Mouse (Mus musculus) adrenal gland, postnatal 36 days (tissue): Measurements from ENCODE around the gene Zdhhc24. TPM values are rescaled to one million over a fixed set of nuclear protein-coding genes. Genes with fewer than 3 reads are reported as not detected.

ENCODE experiments used
- total RNA-seq, 2 experiments: library from RNA; stranded (reverse); gene quantifications; 2 replicates each; pipeline ENCODE4 v1.2.3; 2021

Zdhhc24 gene
- total RNA-seq, 2 experiments from 2014 or later = 21.3 to 21.9 TPM

Other genes starting within 250 kb of the Zdhhc24 start
- gene Gm960, start 180.0 kb upstream of the Zdhhc24 start, total RNA-seq = under 1 TPM in 1 of 2 experiments, not detected in 1; 0.13 TPM
- gene Sptbn2, start 167.5 kb upstream of the Zdhhc24 start, total RNA-seq = under 1 TPM; 0.49 to 0.53 TPM
- gene Rbm4b, start 122.2 kb upstream of the Zdhhc24 start, total RNA-seq = 10 to 100 TPM; 16.4 to 17.1 TPM
- 10 to 100 TPM; 57.6 to 68.1 TPM for gene Rbm4, start 84.8 kb upstream of the Zdhhc24 start, total RNA-seq
- gene Gm21992, start 67.1 kb upstream of the Zdhhc24 start, total RNA-seq = 10 to 100 TPM; 24.5 to 25.1 TPM
- 10 to 100 TPM; 48.7 to 60.3 TPM for gene Rbm14, start 67.0 kb upstream of the Zdhhc24 start, total RNA-seq
- 100 to 1,000 TPM; 112 to 121 TPM for gene Ccs, start 39.3 kb upstream of the Zdhhc24 start, total RNA-seq
- under 1 TPM in 1 of 2 experiments, not detected in 1; 0.20 TPM for gene Ccdc87, start 39.3 kb upstream of the Zdhhc24 start, total RNA-seq
- gene Ctsf, start 23.5 kb upstream of the Zdhhc24 start, total RNA-seq = 100 to 1,000 TPM; 332 to 462 TPM
- under 1 TPM; 0.53 to 0.66 TPM for gene Actn3, start 759 bp upstream of the Zdhhc24 start, total RNA-seq
- gene Bbs1, start 28.0 kb downstream of the Zdhhc24 start, total RNA-seq = 1 to 10 TPM; 9.1 to 9.2 TPM
- 100 to 1,000 TPM in 1 of 2 experiments, 10 to 100 TPM in 1; 86.1 to 110 TPM for gene Dpp3, start 49.6 kb downstream of the Zdhhc24 start, total RNA-seq
- 1 to 10 TPM; 7.7 to 8.2 TPM for gene Peli3, start 64.5 kb downstream of the Zdhhc24 start, total RNA-seq
- gene Mrpl11, start 83.5 kb downstream of the Zdhhc24 start, total RNA-seq = 10 to 100 TPM; 56.7 to 59.1 TPM
- under 1 TPM; 0.20 to 0.40 TPM for gene Npas4, start 111.6 kb downstream of the Zdhhc24 start, total RNA-seq
- gene Slc29a2, start 145.2 kb downstream of the Zdhhc24 start, total RNA-seq = 1 to 10 TPM; 4.5 to 5.3 TPM
- gene B4gat1, start 160.2 kb downstream of the Zdhhc24 start, total RNA-seq = 10 to 100 TPM; 27.8 to 43.5 TPM
- 1 to 10 TPM in 1 of 2 experiments, under 1 TPM in 1; 0.99 to 2.3 TPM for gene AC124502.3, start 160.2 kb downstream of the Zdhhc24 start, total RNA-seq
- gene Brms1, start 162.7 kb downstream of the Zdhhc24 start, total RNA-seq = 10 to 100 TPM; 26.7 to 29.9 TPM
- gene Rin1, start 171.8 kb downstream of the Zdhhc24 start, total RNA-seq = 1 to 10 TPM; 3.5 to 3.6 TPM
- 10 to 100 TPM; 13.7 to 21.2 TPM for gene Cd248, start 189.4 kb downstream of the Zdhhc24 start, total RNA-seq
- 1 to 10 TPM; 1.7 TPM for gene Tmem151a, start 206.9 kb downstream of the Zdhhc24 start, total RNA-seq
- gene Yif1a, start 209.9 kb downstream of the Zdhhc24 start, total RNA-seq = 10 to 100 TPM; 70.6 to 73.8 TPM
- 1 to 10 TPM; 1.2 to 1.4 TPM for gene Cnih2, start 219.9 kb downstream of the Zdhhc24 start, total RNA-seq
- gene Rab1b, start 228.4 kb downstream of the Zdhhc24 start, total RNA-seq = 100 to 1,000 TPM; 165 to 190 TPM
- gene Klc2, start 239.9 kb downstream of the Zdhhc24 start, total RNA-seq = 10 to 100 TPM; 44.3 to 48.4 TPM